Mouse (Mus musculus): Measurements from ENCODE around the gene Thrb.

Thrb gene

GRCm38 (mm10) chr14:17784207-17784806, 124.2 kb downstream of the Thrb start:
- DNase-seq (ENCODE audit: low spot score): no peak

DNA sequence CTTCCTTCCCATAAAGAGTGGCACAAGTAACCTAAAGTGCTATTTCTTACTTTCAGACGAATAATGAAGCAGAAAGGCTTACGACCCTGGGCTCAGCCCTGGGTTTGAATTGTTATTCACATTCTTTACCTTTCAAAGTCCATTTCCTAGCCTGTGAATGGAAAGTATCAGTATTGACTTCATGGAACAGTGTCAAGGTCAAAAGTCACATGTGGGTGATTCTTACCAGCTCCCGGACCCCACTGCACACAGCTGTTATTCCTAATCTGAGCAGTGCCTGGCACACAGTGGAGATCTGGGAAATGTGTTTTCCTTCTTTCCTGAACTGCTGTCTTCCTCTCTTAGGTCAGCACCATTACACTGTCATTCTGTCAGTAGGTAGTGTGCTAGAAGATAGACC, 125.3 kb downstream of the Thrb start:
- DNase-seq (ENCODE audit: low spot score): no peak

DNA sequence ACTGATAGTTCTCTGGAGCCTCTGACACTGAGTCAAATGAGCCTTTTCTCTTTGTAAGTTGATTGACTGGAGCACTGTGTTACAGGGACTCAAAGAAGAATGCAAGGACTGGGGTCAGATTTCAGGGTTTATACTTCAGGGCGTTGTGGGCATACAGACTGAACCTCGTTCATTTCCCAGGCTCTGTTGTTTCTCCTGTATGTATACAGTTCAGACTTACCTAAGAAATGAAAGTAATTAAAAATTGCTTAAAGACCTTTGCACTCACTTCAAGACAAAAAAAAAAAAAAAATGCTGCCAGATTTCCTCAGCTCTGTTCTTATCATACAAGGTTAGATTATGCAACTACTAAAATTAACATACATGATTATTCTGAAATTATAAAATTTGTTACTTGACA, 126.2 kb downstream of the Thrb start:
- no peak for DNase-seq (ENCODE audit: low spot score)

DNA sequence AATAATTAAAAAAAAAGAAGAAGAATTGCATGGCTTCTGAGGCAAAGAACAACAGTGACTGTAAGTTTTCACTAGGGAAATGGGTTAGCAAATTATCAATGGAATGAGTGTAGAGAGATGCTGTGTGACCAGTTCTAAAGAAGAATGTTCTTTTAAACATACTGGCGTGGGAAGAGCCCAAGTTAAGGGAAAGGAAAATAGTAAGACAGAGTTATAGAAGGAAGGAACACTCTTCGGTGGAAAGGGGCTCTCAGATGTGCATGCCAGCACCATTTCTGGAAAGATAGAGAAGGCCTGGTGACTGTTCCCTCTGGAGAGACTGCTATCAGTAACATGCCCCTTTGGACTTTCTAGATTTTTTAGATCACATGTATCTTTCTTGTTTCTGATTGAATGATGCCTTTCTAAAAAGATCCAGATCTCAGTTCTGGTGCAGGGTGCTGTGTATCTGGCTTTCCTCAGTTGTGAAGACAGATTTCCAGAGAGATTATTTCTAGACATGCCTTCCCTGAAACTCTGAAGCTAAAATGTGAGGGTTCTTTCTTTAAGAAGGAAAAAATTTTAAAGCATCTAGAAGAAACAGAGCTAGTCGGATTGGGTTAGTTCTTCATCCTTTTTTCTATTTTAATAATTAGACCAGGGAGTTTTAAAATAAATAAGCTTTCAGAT, 144.0 kb downstream of the Thrb start:
- no peak for DNase-seq (ENCODE audit: low spot score)

- DNase-seq (ENCODE audit: low spot score): no peak
Measured at GRCm38 (mm10) chr14:17811051-17811450, 151.0 kb downstream of the Thrb start.

DNA sequence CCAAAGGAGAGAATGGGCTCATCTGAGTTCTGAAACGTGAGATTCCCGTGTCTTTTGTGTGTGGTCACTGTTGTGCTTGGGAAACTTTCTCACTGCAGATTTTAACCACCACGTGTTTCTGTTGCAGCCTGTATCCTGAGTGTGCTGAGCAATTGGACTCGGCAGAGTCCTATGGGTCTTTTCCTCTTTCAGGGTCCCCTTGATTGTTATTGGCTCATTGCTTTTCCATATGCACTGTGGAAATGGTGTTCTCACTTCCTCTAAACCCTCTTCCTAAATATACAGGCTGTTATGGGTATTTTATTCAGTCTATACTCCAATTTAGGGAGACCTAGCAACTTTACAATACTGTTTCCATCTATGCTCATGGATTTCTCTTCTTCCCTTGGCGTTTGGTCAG, 152.4 kb downstream of the Thrb start:
- DNase-seq (ENCODE audit: low spot score): no peak

DNA sequence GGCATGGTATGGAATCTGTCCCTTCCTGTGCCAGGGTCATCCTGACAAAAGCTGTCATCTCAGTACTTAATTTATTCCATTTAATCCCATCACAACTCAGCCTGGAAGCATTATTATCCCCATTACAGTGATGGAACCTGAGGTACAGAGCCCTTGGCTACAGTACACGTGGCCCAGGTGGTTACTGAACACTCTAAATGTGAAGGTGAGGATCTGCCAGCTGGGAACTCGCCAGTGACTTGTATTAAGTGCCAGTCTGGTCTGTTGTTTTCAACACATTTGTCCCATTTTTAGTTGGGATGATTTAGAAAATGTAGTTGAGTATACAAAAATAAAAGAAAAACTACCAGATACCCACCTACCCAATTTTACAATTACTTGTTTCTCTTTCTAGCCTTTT, 155.0 kb downstream of the Thrb start:
- no peak for DNase-seq (ENCODE audit: low spot score)

GRCm38 (mm10) chr14:17818086-17818485, 158.0 kb downstream of the Thrb start:
- peak; percentile 72 for DNase-seq (ENCODE audit: low spot score)

DNA sequence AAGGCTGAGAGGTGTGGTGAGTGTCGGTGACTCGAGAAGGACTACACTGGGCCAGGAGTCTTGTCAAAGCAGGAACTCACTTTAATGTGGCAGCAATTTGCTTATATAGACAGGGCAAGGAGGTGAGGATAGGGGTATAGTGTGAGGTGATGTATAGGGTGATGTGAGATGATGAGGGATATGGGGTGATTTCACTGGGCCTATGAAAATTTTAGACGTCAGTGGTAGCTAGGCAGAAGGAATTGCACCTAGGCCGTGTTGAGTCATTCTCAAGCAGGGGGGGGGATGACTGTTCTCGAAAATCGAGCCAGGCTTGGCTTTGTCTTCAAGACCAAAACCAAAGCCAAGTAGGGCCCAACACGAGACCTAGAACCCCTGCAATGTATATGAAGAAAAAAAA, 162.7 kb downstream of the Thrb start:
- no peak for DNase-seq (ENCODE audit: low spot score)

DNA sequence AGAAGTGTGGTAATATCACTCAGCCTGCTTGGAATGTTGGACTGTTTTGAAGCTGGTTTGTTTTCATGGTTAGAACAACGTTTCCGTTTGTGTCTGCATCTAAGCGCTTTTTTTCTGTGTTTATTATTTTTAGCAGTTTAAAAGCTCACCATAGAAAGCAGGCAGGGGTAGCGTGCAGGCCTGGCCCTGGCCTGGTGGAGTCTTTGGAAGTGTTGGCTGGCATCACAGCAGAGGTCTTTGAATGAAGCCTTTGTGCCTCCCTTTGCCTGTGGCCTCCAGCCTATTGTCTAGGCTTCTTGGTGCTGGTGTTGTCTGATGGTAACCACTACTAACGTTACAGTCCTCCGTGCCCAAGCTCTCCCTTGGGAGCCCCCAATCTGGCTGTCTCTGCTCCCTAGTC, 167.3 kb downstream of the Thrb start:
- DNase-seq (ENCODE audit: low spot score): no peak

GRCm38 (mm10) chr14:17835738-17836137, 175.7 kb downstream of the Thrb start:
- DNase-seq (ENCODE audit: low spot score): no peak

- no peak for DNase-seq (ENCODE audit: low spot score)
Measured at GRCm38 (mm10) chr14:17836766-17837165, 176.7 kb downstream of the Thrb start.

- DNase-seq (ENCODE audit: low spot score): no peak
Measured at GRCm38 (mm10) chr14:17845003-17845697, 185.1 kb downstream of the Thrb start.

GRCm38 (mm10) chr14:17845871-17846270, 185.8 kb downstream of the Thrb start:
- no peak for DNase-seq (ENCODE audit: low spot score)

GRCm38 (mm10) chr14:17846700-17847099, 186.6 kb downstream of the Thrb start:
- no peak for DNase-seq (ENCODE audit: low spot score)

DNA sequence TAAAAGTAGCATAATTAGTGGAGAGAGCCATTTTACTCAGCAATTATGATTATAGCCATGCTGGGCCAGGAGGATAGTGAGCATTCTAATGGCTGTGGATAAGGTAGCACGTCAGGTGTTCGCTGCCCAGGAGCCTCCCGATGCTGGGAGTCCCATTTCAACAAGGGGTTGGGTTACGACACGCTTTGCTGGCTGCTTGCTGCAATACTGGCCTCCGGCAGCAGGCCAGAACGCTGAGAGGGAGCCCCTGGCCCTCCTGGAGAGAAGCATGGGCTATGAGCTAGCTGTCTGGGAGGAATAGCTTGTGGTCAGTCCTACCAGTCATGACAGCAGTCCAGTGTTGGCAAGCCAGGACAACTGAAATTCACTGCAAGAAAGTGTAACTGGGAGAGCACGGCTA, 187.2 kb downstream of the Thrb start:
- DNase-seq (ENCODE audit: low spot score): no peak

DNA sequence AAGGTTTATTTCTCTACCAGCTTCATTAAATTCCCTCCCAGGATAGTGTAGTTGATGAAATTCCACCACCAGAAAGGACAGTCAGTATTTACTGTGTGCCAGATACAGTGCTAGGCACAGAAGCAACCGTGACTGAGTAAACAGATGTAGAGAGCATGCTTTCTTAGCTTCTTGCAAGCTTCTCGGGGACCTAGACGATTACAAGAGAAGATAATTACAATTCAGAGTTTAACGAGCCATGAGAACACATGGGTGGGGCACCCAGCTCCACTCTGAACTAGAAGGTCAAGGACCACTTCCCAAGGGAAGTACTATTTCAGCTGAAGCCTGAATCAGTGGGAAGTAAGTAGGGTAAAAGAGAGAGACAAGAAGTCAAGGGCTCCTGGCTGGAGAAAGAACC, 190.3 kb downstream of the Thrb start:
- DNase-seq (ENCODE audit: low spot score): no peak

- no peak for DNase-seq (ENCODE audit: low spot score)
Measured at GRCm38 (mm10) chr14:17852236-17852635, 192.2 kb downstream of the Thrb start.

DNA sequence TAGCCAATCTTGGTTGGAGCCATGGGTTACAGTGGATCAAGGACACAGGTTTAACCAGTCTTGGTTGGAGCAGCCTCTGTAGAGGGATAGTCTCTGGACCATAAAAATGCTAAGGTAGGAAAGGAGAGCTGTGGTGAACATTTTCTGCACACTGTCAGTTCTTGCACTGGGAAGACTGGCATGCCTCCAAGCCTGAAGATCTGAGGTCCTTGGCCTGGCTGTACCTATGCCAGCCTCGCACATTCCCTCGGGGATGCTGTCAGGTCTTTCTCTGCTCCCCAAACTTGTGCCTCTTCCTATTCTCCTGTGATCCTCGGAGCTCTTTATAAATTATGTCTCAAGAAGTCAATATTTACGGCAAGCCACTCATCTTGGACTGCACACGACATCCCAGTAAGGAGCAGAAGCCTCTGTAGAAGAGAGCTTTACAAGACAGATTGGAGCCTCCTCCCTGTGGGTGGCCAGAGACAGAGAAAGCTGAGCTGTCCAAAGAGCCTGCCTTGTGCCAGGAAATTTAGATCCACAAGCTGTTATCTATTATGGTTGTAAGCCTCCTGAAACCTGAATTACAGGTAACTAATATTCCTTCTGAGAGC, 199.8 kb downstream of the Thrb start:
- DNase-seq (ENCODE audit: low spot score): no peak

GRCm38 (mm10) chr14:17862651-17863050, 202.6 kb downstream of the Thrb start:
- DNase-seq (ENCODE audit: low spot score): no peak

DNA sequence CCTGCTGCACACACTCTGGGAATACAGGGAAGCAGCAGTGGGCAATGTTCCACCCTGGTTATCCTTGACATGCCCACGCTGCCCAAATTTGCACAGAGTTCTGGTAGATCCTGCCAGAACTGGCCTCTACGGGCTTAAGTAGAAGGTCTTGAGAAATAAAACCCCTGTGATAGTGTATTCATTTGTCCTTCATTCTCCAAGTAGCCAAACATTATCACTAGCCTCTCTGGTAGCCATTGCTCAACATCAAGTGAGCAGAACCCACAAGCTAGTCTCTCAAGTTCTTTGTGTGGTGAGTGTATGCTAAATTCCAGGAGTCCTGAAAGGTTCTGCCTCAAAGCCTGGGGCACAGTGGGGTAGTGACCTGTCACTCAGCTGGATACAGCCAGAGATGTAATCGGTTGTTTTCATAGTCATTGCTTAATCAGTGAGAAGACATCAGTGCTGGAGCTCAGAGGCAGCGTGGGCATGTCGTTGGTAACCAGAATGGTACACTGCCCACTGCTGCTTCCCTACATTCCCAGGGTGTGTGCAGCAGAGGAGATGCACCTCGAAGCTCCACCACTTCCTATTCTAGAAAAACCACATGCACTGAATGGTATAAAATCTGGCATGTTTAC, 203.8 kb downstream of the Thrb start:
- no peak for DNase-seq (ENCODE audit: low spot score)

- DNase-seq (ENCODE audit: low spot score): no peak
Measured at GRCm38 (mm10) chr14:17868326-17868725, 208.3 kb downstream of the Thrb start.

- DNase-seq (ENCODE audit: low spot score): no peak
Measured at GRCm38 (mm10) chr14:17875946-17876345, 215.9 kb downstream of the Thrb start.
